Comparison of ENCODE assay signal across 9 mouse cellular contexts in the genomic region with DNA sequence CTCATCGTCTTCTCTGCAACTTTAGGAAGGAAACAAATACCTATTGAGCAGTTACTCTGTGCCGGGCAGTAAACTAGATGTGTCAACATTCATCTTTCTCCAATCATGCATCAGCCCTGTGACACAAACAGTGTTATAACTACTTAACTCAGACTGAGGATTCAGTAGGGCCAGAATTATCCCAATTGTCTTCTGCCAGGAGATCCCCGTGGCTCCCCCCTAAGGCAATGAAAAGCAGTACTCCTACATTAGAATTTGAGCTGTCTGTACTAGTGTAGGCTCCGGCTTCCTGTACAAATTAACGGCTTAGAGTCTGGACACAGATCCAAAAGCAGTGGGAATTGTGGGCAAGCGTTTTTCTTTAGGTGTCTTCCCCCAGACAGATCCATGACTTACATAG. TPM values are rescaled to one million over a fixed set of nuclear protein-coding genes. Genes with fewer than 3 reads are reported as not detected.
DNase-seq lines count a peak whose midpoint lies in the region; ATAC-seq and TF ChIP-seq lines count a peak whose summit lies in the region.
"Had no signal": no experiment of that assay in that cellular context is flagged by ENCODE, and none has a peak within 500 bp of the region (broad histone marks: within the 10 kb centered on the region; RNA-seq: fewer than 3 reads in every experiment).

No protein-coding gene starts in this region.

- H3K4me2 ChIP-seq in heart, embryonic 14.5 days (ENCODE audit: low read length), result peak overlapping the region; percentile 85
- H3K4me2 ChIP-seq in hindbrain, embryonic 14.5 days (replicated peaks), result peak overlapping the region; percentile 82

- DNase-seq in heart, adult 2 months, result no peak
- peak; percentile 58 for DNase-seq in NIH3T3 (ENCODE audit: low read depth)
- DNase-seq in hindbrain, embryonic 14.5 days (ENCODE audit: low spot score), result no peak
- no peak for DNase-seq in midbrain, embryonic 10.5 days (ENCODE audit: low spot score)
- no peak for DNase-seq in right cerebral cortex, postnatal 36 days (ENCODE audit: low spot score in 2 of 2)
- no peak for DNase-seq in thymus, adult 18-20 months
- no peak for DNase-seq in right cerebral cortex, postnatal 14 days

- no peaks in the 10 kb centered on the region for H3K9me3 ChIP-seq in heart, embryonic 14.5 days (ENCODE audit: control insufficient read depth, low read length)
- no peaks in the 10 kb centered on the region for H3K9me3 ChIP-seq in hindbrain, embryonic 14.5 days (ENCODE audit: control insufficient read depth, low read length)
- no peaks in the 10 kb centered on the region for H3K9me3 ChIP-seq in midbrain, embryonic 10.5 days (replicated peaks)

- peak overlapping the region; percentile 95 for H3K9ac ChIP-seq in heart, embryonic 14.5 days (ENCODE audit: low read length)
- no peak overlapping the region for H3K9ac ChIP-seq in heart, adult 2 months (ENCODE audit: low read depth, low read length)
- H3K9ac ChIP-seq in hindbrain, embryonic 14.5 days, result peak overlapping the region; percentile 82; the same call in 1 of the 2 replicates

- no peak for ATAC-seq in heart, embryonic 14.5 days (ENCODE audit: insufficient number of reproducible peaks, insufficient read depth, low FRiP score, low read depth)
- ATAC-seq in hindbrain, embryonic 14.5 days (ENCODE audit: low FRiP score), result no peak

- intact Hi-C loops in heart, adult 2 months (cut with DNase I), result loop anchor here (10.0 kb wide), 1 partner anchor 1710 kb away; the partner anchor contains the start of gene Patl1

- no peak for TF ChIP-seq EP300 in heart, adult 2 months (IDR thresholded peaks at IDR 0.05; ENCODE audit: insufficient read depth, low read depth, low read length)

- peaks cover 63% of the 10 kb centered on the region for H3K36me3 ChIP-seq in heart, embryonic 14.5 days (ENCODE audit: control insufficient read depth, insufficient read depth, low read length)
- peaks cover 2% of the 10 kb centered on the region; the same call in 1 of the 2 replicates for H3K36me3 ChIP-seq in heart, adult 2 months (ENCODE audit: control insufficient read depth, insufficient read depth, low read length)
- H3K36me3 ChIP-seq in hindbrain, embryonic 14.5 days (replicated peaks; ENCODE audit: control insufficient read depth, insufficient read depth), result peaks cover 53% of the 10 kb centered on the region
- H3K36me3 ChIP-seq in midbrain, embryonic 10.5 days, result peaks cover 67% of the 10 kb centered on the region

- H3K4me3 ChIP-seq in heart, embryonic 14.5 days (ENCODE audit: control insufficient read depth in 1 of 2, insufficient read depth in 1 of 2, low read depth in 1 of 2, low read length in 2 of 2), result peak overlapping the region in 1 of 2 experiments; percentile 92; a peak in 2 of 4 replicates
- no peak overlapping the region for H3K4me3 ChIP-seq in heart, adult 2 months
- H3K4me3 ChIP-seq in hindbrain, embryonic 14.5 days (replicated peaks; ENCODE audit: low read length), result peak overlapping the region; percentile 52
- peak overlapping the region; percentile 90 for H3K4me3 ChIP-seq in midbrain, embryonic 10.5 days

- H3K79me2 ChIP-seq in heart, adult 2 months (replicated peaks; ENCODE audit: control insufficient read depth, insufficient read depth, low read length), result no peaks in the 10 kb centered on the region

- no peaks in the 10 kb centered on the region for H3K27me3 ChIP-seq in heart, embryonic 14.5 days (ENCODE audit: control insufficient read depth, insufficient read depth, low read length)
- H3K27me3 ChIP-seq in heart, adult 2 months (ENCODE audit: control insufficient read depth, insufficient read depth, low read length), result no peaks in the 10 kb centered on the region
- H3K27me3 ChIP-seq in hindbrain, embryonic 14.5 days (ENCODE audit: control insufficient read depth, insufficient read depth, low read length), result no peaks in the 10 kb centered on the region
- no peaks in the 10 kb centered on the region for H3K27me3 ChIP-seq in midbrain, embryonic 10.5 days (ENCODE audit: low read depth, poor library complexity, severe bottlenecking)

- WGBS in heart, embryonic 14.5 days, result 72% methylated on average over 6 of the region's 6 CpGs
- WGBS in heart, adult 2 months, result 44% methylated on average over 6 of the region's 6 CpGs
- 75% methylated on average over 6 of the region's 6 CpGs for WGBS in hindbrain, embryonic 14.5 days
- 77% methylated on average over 6 of the region's 6 CpGs for WGBS in midbrain, embryonic 10.5 days

- peaks cover 0 to 12% of the 10 kb centered on the region in 2 experiments; a peak in 2 of 4 replicates for H3K4me1 ChIP-seq in heart, embryonic 14.5 days (ENCODE audit: control insufficient read depth in 2 of 2, insufficient read depth in 2 of 2, low read length in 2 of 2)
- H3K4me1 ChIP-seq in heart, adult 2 months (ENCODE audit: control insufficient read depth, insufficient read depth, low read length), result peaks cover 9% of the 10 kb centered on the region
- H3K4me1 ChIP-seq in hindbrain, embryonic 14.5 days (replicated peaks; ENCODE audit: control insufficient read depth, insufficient read depth, low read length), result peaks cover 16% of the 10 kb centered on the region
- H3K4me1 ChIP-seq in midbrain, embryonic 10.5 days, result peaks cover 24% of the 10 kb centered on the region

- TF ChIP-seq CTCF in heart, adult 2 months (IDR thresholded peaks at IDR 0.05), result no peak

- TF ChIP-seq POLR2A in heart, adult 2 months (IDR thresholded peaks at IDR 0.05; ENCODE audit: insufficient read depth, low read depth, low read length), result no peak

- H3K27ac ChIP-seq in heart, embryonic 14.5 days (replicated peaks in 1 of 2; ENCODE audit: control insufficient read depth in 1 of 2, insufficient read depth in 1 of 2, low read depth in 2 of 2, low read length in 2 of 2), result peak overlapping the region in 1 of 2 experiments; percentile 75; a peak in 1 of 4 replicates
- no peak overlapping the region for H3K27ac ChIP-seq in heart, adult 2 months
- H3K27ac ChIP-seq in hindbrain, embryonic 14.5 days, result peak overlapping the region; percentile 84; the same call in 1 of the 2 replicates
- H3K27ac ChIP-seq in midbrain, embryonic 10.5 days (replicated peaks), result no peak overlapping the region

RNA-seq across cellular contexts. Expression of gene Fen1, which starts 1.1 kb away (rescaled TPM):
- 36.7 and 37.6 TPM in 2 replicates for polyA plus RNA-seq in heart, embryonic 14.5 days (2014; fragmentation: Nextera tagmentation; extraction: Ambion mirVana)
- 1 to 10 TPM; 3.7 to 4.5 TPM for total RNA-seq in heart, adult 2 months (2021)
- polyA plus RNA-seq in heart, adult 2 months (2012; rRNA removed), result 2.9 and 3.8 TPM in 2 replicates
- 24.2 and 24.8 TPM in 2 replicates for polyA plus RNA-seq in hindbrain, embryonic 14.5 days (2014; fragmentation: Nextera tagmentation; extraction: Ambion mirVana)
- 165 and 188 TPM in 2 replicates for polyA plus RNA-seq in midbrain, embryonic 10.5 days (2016; fragmentation: Nextera tagmentation; extraction: Ambion mirVana)

RNA-seq across cellular contexts. Expression of gene Tmem258, which starts 1.2 kb away (rescaled TPM):
- polyA plus RNA-seq in heart, embryonic 14.5 days (2014; fragmentation: Nextera tagmentation; extraction: Ambion mirVana), result 458 and 491 TPM in 2 replicates
- 100 to 1,000 TPM; 154 to 181 TPM for total RNA-seq in heart, adult 2 months (2021)
- polyA plus RNA-seq in heart, adult 2 months (2012; rRNA removed), result 200 and 205 TPM in 2 replicates
- 324 and 357 TPM in 2 replicates for polyA plus RNA-seq in hindbrain, embryonic 14.5 days (2014; fragmentation: Nextera tagmentation; extraction: Ambion mirVana)
- 351 and 361 TPM in 2 replicates for polyA plus RNA-seq in midbrain, embryonic 10.5 days (2016; fragmentation: Nextera tagmentation; extraction: Ambion mirVana)

RNA-seq across cellular contexts. Expression of gene Fads1, which starts 22.4 kb away (rescaled TPM):
- 39.8 and 44.2 TPM in 2 replicates for polyA plus RNA-seq in heart, embryonic 14.5 days (2014; fragmentation: Nextera tagmentation; extraction: Ambion mirVana)
- total RNA-seq in heart, adult 2 months (2021), result 10 to 100 TPM; 24.2 to 25.3 TPM
- polyA plus RNA-seq in heart, adult 2 months (2012; rRNA removed), result 14.6 and 16.2 TPM in 2 replicates
- polyA plus RNA-seq in hindbrain, embryonic 14.5 days (2014; fragmentation: Nextera tagmentation; extraction: Ambion mirVana), result 148 and 156 TPM in 2 replicates
- 171 and 192 TPM in 2 replicates for polyA plus RNA-seq in midbrain, embryonic 10.5 days (2016; fragmentation: Nextera tagmentation; extraction: Ambion mirVana)

RNA-seq across cellular contexts. Expression of gene Myrf, which starts 35.5 kb away (rescaled TPM):
- 7.8 and 10.8 TPM in 2 replicates for polyA plus RNA-seq in heart, embryonic 14.5 days (2014; fragmentation: Nextera tagmentation; extraction: Ambion mirVana)
- total RNA-seq in heart, adult 2 months (2021), result 1 to 10 TPM; 3.9 to 4.7 TPM
- 6.0 and 6.5 TPM in 2 replicates for polyA plus RNA-seq in heart, adult 2 months (2012; rRNA removed)
- 1.1 and 1.3 TPM in 2 replicates for polyA plus RNA-seq in hindbrain, embryonic 14.5 days (2014; fragmentation: Nextera tagmentation; extraction: Ambion mirVana)
- 2.1 and 2.2 TPM in 2 replicates for polyA plus RNA-seq in midbrain, embryonic 10.5 days (2016; fragmentation: Nextera tagmentation; extraction: Ambion mirVana)
- polyA plus RNA-seq: inflammation-experienced regulatory T-cells, adult 6 months had no signal
